Mouse (Mus musculus) erythroblast, adult 5-6 weeks (primary cell): Measurements from ENCODE around the gene Brdt. TPM values are rescaled to one million over a fixed set of nuclear protein-coding genes. Genes with fewer than 3 reads are reported as not detected.
"Not testable (repeated sequence)": the region's sequence is repeated elsewhere in the genome, so short reads cannot be mapped to it uniquely, and the experiment has no call there.

ENCODE experiments used
- ATAC-seq: replicated peaks from 2 replicates; pipeline ENCODE4 v1.8.0; 2016; ENCODE audit warnings: moderate number of reproducible peaks, mild to moderate bottlenecking, moderate TSS enrichment, inconsistent platforms; ENCODE audit not compliant: poor library complexity, low FRiP score, severe bottlenecking
- total RNA-seq, 2 experiments: library from RNA; stranded (forward) in 1 of 2; stranded (reverse) in 1 of 2; fragments of 150-400 nt in 1 of 2; fragments of 200-764, 138-1000 nt in 1 of 2; gene quantifications; 2 replicates each; pipeline versions ENCODE4 v1.2.3 to v1.2.4; 2015 to 2017; ENCODE audit warnings: low replicate concordance in 2 of 2

The Brdt gene
- total RNA-seq, 2 experiments from 2014 or later, result not detected

- ATAC-seq, result no peak
These were observed 13.8 kb upstream of the Brdt start for GRCm38 (mm10) chr5:107317141-107317540.

DNA sequence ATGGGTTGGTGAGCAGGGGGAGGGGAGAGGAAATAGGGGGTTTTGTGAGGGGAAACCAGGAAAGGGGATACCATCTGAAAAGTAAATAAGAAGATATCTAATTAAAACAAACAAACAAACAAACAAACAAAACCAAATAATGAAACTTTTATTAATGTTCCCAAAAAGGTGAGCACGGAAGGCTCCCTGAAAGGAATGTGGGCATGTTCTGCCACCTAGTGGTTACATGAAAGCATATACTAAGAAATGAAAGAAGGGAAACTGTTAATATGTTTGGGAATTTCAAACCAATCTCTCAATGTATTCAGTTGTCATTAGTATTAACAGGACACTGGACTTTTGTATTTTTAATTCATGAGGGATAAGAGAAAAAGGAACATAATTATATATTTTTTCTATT is 10.3 kb upstream of the Brdt start:
- ATAC-seq, result no peak

GRCm38 (mm10) chr5:107340404-107340803 is 9.4 kb downstream of the Brdt start:
- ATAC-seq, result no peak

GRCm38 (mm10) chr5:107342891-107343290 is 11.9 kb downstream of the Brdt start:
- no peak for ATAC-seq

- ATAC-seq, result no peak
These were observed 15.3 kb downstream of the Brdt start for GRCm38 (mm10) chr5:107346214-107346613.

DNA sequence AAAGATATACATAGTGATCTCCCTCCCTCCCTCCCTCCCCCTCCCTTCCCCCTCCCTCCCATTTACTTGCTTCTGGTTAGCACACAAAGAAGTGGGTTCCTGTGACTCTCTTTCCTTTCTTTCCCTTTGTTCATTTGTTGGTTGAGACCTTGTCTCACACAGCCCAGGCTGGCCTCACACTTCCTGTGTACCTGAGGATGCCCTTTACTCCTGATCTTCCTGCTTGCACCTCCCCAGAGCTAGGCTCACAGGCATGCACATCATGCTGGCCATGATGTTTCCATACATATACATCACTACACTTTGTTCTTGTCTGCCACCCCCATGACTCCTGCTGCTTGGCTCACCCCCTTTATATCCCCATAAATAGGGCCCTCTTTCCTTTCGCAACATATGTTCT is 21.6 kb downstream of the Brdt start:
- ATAC-seq, result no peak

DNA sequence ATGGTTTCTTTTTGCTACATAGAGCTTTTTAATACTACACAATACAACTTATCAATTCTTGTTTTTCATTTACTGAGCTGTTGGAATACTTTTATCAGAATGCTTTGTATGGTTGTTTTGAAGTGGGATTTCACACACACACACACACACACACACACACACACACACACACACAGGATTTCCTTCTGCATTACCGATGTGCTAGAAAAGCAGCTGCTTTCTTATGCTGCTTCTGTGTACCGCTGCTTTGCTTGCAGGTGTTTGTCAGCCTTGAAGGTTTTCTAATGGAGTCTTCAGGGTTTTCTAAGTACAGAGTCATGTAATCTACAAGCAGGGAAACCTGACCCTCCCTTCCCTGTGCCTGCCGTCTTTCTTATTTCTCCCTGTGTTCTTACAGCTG is 23.0 kb downstream of the Brdt start:
- no peak for ATAC-seq

GRCm38 (mm10) chr5:107355801-107356200 is 24.8 kb downstream of the Brdt start:
- ATAC-seq, result no peak

DNA sequence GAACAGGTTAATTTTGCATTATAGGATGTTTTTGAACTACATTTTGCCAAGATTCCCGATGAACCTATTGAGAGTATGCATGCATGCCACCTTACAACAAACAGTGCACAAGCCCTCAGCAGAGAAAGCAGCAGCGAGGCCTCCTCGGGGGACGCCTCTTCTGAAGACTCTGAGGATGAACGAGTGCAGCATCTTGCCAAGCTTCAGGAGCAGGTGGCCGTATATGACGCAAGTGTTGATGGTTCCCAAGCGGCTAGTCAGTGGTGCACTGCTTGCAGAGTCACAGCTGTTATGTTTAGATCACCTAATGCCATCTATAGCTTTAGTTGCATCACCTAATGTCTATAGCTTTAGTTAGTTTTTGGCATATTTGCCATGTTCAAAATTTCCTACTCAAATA is 26.8 kb downstream of the Brdt start:
- no peak for ATAC-seq

- peak; percentile 99 for ATAC-seq
These were observed 28.6 kb downstream of the Brdt start for GRCm38 (mm10) chr5:107359395-107360053.

GRCm38 (mm10) chr5:107360054-107360730 is 29.2 kb downstream of the Brdt start:
- ATAC-seq, result no peak

GRCm38 (mm10) chr5:107370040-107370439 is 39.1 kb downstream of the Brdt start:
- no peak for ATAC-seq

DNA sequence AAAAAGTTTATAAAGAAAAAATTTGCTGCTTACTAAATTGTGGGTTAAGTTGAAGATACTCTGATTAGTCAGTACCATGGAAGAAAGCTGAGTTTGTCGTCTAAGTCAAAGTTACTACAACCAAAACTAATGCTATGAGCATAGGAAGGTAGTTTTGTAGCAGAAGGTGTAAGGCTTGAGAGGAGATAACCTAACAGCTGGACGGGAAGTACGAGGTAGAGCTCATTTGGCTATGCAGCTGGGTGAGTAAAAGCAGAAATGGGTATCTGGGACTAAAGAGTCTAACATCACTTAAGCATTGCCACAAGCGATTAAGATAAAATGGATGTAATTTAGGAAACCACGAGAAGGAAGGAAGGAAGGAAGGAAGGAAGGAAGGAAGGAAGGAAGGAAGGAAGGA is 40.4 kb downstream of the Brdt start:
- no peak for ATAC-seq

DNA sequence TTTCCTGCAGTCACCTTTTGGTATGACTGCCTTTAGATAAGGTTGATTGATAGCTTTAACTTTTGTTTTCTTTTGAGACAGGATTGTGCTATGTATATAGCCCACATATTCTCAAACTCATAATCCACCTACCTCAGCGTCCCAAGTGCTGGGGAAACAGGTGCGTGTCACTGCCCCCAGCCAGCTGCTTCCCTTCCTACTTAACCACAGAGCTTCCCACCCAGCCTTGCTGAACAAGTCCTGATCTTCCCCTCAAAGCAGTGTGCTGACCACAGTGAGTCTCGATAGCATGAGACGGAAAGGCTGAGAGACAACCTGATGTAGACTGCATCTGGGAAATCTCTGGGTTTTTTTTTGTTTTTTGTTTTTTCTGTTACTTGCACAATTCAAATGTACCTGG is 42.3 kb downstream of the Brdt start:
- no peak for ATAC-seq

GRCm38 (mm10) chr5:107386448-107386847 is 55.5 kb downstream of the Brdt start:
- ATAC-seq, result not testable (repeated sequence)

- no peak for ATAC-seq
These were observed 56.8 kb downstream of the Brdt start for GRCm38 (mm10) chr5:107387788-107388187.

DNA sequence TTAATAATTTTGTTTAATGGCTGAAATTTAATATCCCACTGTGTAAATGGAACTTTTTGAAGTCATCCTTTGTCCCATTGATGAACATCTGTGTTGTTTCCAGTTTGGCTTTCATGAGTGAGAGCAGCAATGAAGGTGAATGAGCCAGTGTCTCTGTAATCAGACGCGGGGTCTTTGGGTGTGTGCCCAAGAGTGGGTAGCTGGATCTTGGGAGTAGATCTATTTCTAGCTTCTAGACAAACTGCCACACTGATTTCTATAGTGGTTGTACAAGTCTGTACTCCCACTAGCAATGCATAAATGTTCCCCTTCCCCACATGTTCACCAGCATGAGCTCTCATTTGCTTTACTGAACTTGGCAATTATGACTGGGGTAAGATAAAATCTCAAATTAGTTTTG is 58.4 kb downstream of the Brdt start:
- ATAC-seq, result no peak

- no peak for ATAC-seq
These were observed 63.5 kb downstream of the Brdt start for GRCm38 (mm10) chr5:107394437-107394836.

GRCm38 (mm10) chr5:107402436-107402835 is 71.5 kb downstream of the Brdt start, which contains the start of gene Ephx4:
Gene Ephx4 (plus strand): TSS chr5:107402736.
- ATAC-seq, result no peak

- ATAC-seq, result no peak
These were observed 72.3 kb downstream of the Brdt start for GRCm38 (mm10) chr5:107403011-107403946.
